Mouse (Mus musculus) hindbrain, embryonic 12.5 days (tissue): ENCODE results near the gene Rbm20. TPM values are rescaled to one million over a fixed set of nuclear protein-coding genes. Genes with fewer than 3 reads are reported as not detected.

Experiments used
- ATAC-seq: fragments of 200-750 bp; cut with Nextera tagmentation; 2 replicates; pipeline ENCODE4 v1.8.0; 2017; ENCODE audit warnings: moderate TSS enrichment; ENCODE audit not compliant: low FRiP score
- H3K27ac ChIP-seq: fragments of 300-500 bp; sonication (generic); 2 replicates; pipeline ENCODE4 v1.5.1; 2016; ENCODE audit warnings: mild to moderate bottlenecking
- H3K27me3 ChIP-seq: fragments of 300-500 bp; sonication (generic); 2 replicates; pipeline ENCODE4 v1.6.1; 2016; ENCODE audit warnings: mild to moderate bottlenecking
- H3K36me3 ChIP-seq: fragments of 300-500 bp; sonication (generic); 2 replicates; pipeline ENCODE4 v1.6.1; 2016; ENCODE audit warnings: mild to moderate bottlenecking
- H3K4me1 ChIP-seq: fragments of 300-500 bp; sonication (generic); 2 replicates; pipeline ENCODE4 v1.6.1; 2016
- H3K4me2 ChIP-seq: fragments of 300-500 bp; sonication (generic); replicated peaks from 2 replicates; pipeline ENCODE4 v1.6.1; 2016; ENCODE audit warnings: mild to moderate bottlenecking
- H3K4me3 ChIP-seq: fragments of 300-500 bp; sonication (generic); 2 replicates; pipeline ENCODE4 v1.5.1; 2016; ENCODE audit warnings: mild to moderate bottlenecking
- H3K9ac ChIP-seq: fragments of 300-500 bp; sonication (generic); 2 replicates; pipeline ENCODE4 v1.6.1; 2016; ENCODE audit warnings: mild to moderate bottlenecking, moderate library complexity
- H3K9me3 ChIP-seq: fragments of 300-500 bp; sonication (generic); replicated peaks from 2 replicates; pipeline ENCODE4 v1.6.1; 2016; ENCODE audit warnings: mild to moderate bottlenecking
- WGBS: fragments of 180-500 bp; shearing (Covaris S2); methylation state at CpG from one replicate; pipeline ENCODE4 v1.1.7; 2016; 5-methylcytosine and 5-hydroxymethylcytosine counted together
- polyA plus RNA-seq: library from polyadenylated mRNA; unstranded; fragments of >200 nt; fragmentation: Nextera tagmentation; extraction: Ambion mirVana; gene quantifications from 2 replicates; pipeline ENCODE4 v1.2.1, GENCODE M21; 2016

The Rbm20 gene
- polyA plus RNA-seq, 1 experiment from 2014 or later = 1.5 TPM

DNA sequence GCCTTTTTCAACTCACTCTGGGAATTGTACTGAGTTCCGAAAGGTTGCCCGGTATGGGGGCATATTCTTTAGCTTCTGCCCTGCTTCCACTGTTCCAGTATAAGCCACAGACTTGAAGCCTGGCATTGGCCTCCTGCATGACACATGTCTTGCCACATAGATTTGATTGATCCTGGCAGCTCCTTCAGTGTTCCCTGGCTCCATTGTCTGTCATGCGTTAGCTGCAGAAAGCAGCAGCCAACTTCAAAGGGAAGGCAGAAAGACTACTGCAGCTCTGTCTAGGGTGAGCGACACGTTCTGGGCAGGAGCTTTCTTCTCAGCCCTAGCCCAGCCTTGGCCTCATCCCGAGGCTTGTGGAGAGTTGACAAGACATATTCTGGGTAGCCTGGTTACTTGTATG, 162.7 kb downstream of the Rbm20 start:
- no peaks in the 10 kb centered on the region for H3K9me3 ChIP-seq
- no peak overlapping the region for H3K4me2 ChIP-seq
- no peak overlapping the region for H3K9ac ChIP-seq
- no peaks in the 10 kb centered on the region for H3K27me3 ChIP-seq
- no peaks in the 10 kb centered on the region for H3K36me3 ChIP-seq
- no peak overlapping the region for H3K4me3 ChIP-seq
- H3K27ac ChIP-seq = no peak overlapping the region
- 41% methylated on average over 6 of the region's 6 CpGs for WGBS
- no peak for ATAC-seq
- 0 out of 2 replicates have a peak, but pooled peaks cover 3% of the 10 kb centered on the region for H3K4me1 ChIP-seq

GRCm38 (mm10) chr19:53841915-53842314, 164.8 kb downstream of the Rbm20 start:
- Histone ChIP-seq H3K4me1 (no peaks in the 10 kb centered on the region), H3K9ac (no peak overlapping the region), H3K27me3 (no peaks in the 10 kb centered on the region), H3K9me3 (no peaks in the 10 kb centered on the region), H3K36me3 (no peaks in the 10 kb centered on the region), H3K4me2 (no peak overlapping the region), H3K27ac (no peak overlapping the region), H3K4me3 (no peak overlapping the region)
- 57% methylated on average over 8 of the region's 8 CpGs for WGBS
- ATAC-seq = no peak

DNA sequence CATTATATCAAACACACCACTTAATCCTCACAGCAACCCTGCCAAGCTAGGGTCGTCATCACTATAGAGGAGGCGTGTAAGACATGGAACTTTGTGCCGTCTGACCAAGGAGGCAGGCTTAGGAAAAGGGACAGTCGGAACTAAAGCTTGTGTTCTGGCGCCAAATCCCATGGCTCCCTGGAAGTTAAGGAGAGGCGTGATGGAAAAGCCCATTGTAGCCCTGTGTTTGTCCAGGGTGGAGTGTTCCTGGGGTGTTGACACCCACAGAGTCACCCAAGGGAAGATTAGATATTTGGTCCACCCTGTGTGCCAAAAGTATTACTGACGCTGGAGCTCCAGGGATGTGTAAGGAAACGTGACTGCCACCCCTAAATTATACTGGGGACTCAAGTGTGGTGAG, 166.9 kb downstream of the Rbm20 start:
- H3K4me2 ChIP-seq = no peak overlapping the region
- WGBS = 95% methylated on average over 8 of the region's 8 CpGs
- H3K9ac ChIP-seq = no peak overlapping the region
- H3K4me3 ChIP-seq = no peak overlapping the region
- no peaks in the 10 kb centered on the region for H3K36me3 ChIP-seq
- ATAC-seq = no peak
- no peaks in the 10 kb centered on the region for H3K4me1 ChIP-seq
- no peaks in the 10 kb centered on the region for H3K9me3 ChIP-seq
- H3K27me3 ChIP-seq = no peaks in the 10 kb centered on the region
- H3K27ac ChIP-seq = no peak overlapping the region

GRCm38 (mm10) chr19:53848272-53848995, 171.3 kb downstream of the Rbm20 start:
- H3K4me3 ChIP-seq = no peak overlapping the region
- H3K27ac ChIP-seq = no peak overlapping the region
- WGBS = 81% methylated on average over 10 of the region's 10 CpGs
- no peaks in the 10 kb centered on the region for H3K27me3 ChIP-seq
- H3K9me3 ChIP-seq = no peaks in the 10 kb centered on the region
- ATAC-seq = no peak
- H3K36me3 ChIP-seq = no peaks in the 10 kb centered on the region
- peaks cover 34% of the 10 kb centered on the region for H3K4me1 ChIP-seq
- H3K4me2 ChIP-seq = no peak overlapping the region
- no peak overlapping the region for H3K9ac ChIP-seq

GRCm38 (mm10) chr19:53850166-53850922, 173.2 kb downstream of the Rbm20 start:
- H3K9ac ChIP-seq = no peak overlapping the region
- H3K36me3 ChIP-seq = no peaks in the 10 kb centered on the region
- H3K4me3 ChIP-seq = no peak overlapping the region
- H3K9me3 ChIP-seq = no peaks in the 10 kb centered on the region
- no peak overlapping the region for H3K4me2 ChIP-seq
- WGBS = 62% methylated on average over 18 of the region's 18 CpGs
- no peaks in the 10 kb centered on the region for H3K27me3 ChIP-seq
- H3K27ac ChIP-seq = peak overlapping the region; percentile 50
- ATAC-seq = no peak
- peaks cover 38% of the 10 kb centered on the region for H3K4me1 ChIP-seq

GRCm38 (mm10) chr19:53851352-53851751, 174.2 kb downstream of the Rbm20 start:
- 83% methylated on average over 13 of the region's 13 CpGs for WGBS
- ATAC-seq = no peak
- no peaks in the 10 kb centered on the region for H3K36me3 ChIP-seq
- no peak overlapping the region for H3K4me3 ChIP-seq
- peaks cover 38% of the 10 kb centered on the region for H3K4me1 ChIP-seq
- peak overlapping the region; percentile 85; the same call in 1 of the 2 replicates for H3K27ac ChIP-seq
- no peaks in the 10 kb centered on the region for H3K9me3 ChIP-seq
- H3K27me3 ChIP-seq = no peaks in the 10 kb centered on the region
- no peak overlapping the region for H3K4me2 ChIP-seq
- H3K9ac ChIP-seq = no peak overlapping the region

DNA sequence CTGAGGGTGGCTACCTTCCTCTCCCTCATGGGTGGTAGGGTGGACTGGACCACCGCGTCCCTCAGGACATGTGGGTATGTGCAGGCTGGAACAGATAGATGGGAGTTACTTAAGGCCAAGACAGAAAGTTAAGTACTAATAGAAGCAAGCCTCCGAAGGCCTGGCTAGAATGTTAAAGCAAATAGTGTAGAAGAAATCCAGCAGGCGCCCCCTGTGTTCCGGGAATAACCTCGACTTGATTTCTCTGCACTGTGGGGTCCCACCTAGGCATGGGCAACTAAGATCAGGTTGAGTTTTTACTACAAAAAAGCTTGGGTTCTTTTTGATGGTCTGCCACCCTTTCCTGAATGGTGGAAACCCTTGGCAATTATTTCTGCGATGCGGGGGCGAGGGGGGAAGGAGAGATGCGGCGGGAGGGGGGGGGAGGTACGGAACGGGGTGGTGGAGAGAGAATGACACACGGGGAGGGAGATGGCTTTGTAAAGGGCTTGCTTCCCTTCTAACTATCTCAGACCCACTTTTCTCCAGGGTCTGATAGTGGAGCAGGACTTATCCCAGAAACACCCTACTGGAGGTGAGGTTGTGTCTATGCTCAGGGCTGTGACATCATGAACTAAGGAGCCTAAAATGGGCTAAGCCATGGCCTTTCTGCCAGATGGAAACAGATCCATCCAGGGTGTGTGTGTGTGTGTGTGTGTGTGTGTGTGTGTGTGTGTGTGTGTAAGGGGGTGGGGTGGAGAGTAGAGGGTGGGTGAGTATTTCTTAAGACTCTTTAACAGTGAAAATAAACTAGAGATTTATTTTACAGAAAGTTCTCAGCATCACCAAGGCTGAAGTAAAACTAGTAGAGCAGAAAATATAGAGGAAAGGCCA, 175.0 kb downstream of the Rbm20 start:
- Histone ChIP-seq H3K9ac (no peak overlapping the region), H3K36me3 (no peaks in the 10 kb centered on the region), H3K4me3 (no peak overlapping the region), H3K4me2 (peak overlapping the region; percentile 41), H3K27me3 (no peaks in the 10 kb centered on the region), H3K27ac (peak overlapping the region; percentile 85), H3K9me3 (no peaks in the 10 kb centered on the region), H3K4me1 (peaks cover 38% of the 10 kb centered on the region)
- ATAC-seq = peak; percentile 39; the same call in 1 of the 2 replicates
- 75% methylated on average over 14 of the region's 14 CpGs for WGBS

DNA sequence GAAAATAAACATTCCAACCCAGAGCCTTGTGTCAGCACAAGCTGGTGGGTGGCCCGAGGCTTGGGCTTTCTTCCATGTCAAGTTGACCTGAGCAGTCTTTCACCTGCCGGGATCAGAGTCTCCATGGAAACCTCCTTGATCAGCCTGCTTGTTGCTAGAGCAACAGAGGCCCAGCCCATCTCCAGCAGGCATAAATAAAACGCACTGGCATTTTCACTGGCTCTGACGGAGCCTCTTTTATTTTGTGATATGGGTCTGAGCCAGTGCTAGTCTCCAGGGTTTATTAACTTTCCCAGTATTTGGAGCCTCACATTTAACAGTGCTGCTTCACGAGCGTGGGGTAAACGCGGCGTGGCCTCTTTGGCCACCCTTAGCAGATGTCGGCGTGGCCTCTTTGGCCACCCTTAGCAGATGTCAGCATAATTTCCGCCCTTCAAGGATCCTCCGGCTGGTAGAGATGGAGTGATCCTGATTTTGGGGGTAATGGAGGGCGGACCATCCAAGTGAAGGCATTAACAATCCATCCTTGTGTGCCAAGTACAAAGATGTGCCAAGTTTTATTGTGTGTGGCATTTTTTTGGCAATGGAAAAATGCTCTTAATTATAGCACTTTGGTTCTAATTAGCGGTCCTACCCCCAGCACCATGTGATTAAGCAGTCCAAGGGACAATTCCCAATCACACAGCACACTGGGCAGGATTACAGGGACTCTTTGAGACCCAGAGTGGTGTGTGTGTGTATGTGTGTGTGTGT, 175.8 kb downstream of the Rbm20 start:
- H3K27ac ChIP-seq = peak overlapping the region; percentile 85
- no peaks in the 10 kb centered on the region for H3K27me3 ChIP-seq
- peak; percentile 83 for ATAC-seq
- 39% methylated on average over 15 of the region's 15 CpGs for WGBS
- no peaks in the 10 kb centered on the region for H3K9me3 ChIP-seq
- no peak overlapping the region for H3K9ac ChIP-seq
- H3K36me3 ChIP-seq = no peaks in the 10 kb centered on the region
- peak overlapping the region; percentile 41 for H3K4me2 ChIP-seq
- H3K4me1 ChIP-seq = peaks cover 38% of the 10 kb centered on the region
- H3K4me3 ChIP-seq = no peak overlapping the region

GRCm38 (mm10) chr19:53854978-53855377, 177.9 kb downstream of the Rbm20 start:
- no peak for ATAC-seq
- no peak overlapping the region for H3K4me3 ChIP-seq
- H3K9me3 ChIP-seq = no peaks in the 10 kb centered on the region
- H3K36me3 ChIP-seq = no peaks in the 10 kb centered on the region
- no peak overlapping the region for H3K4me2 ChIP-seq
- H3K27ac ChIP-seq = no peak overlapping the region
- peaks cover 43% of the 10 kb centered on the region for H3K4me1 ChIP-seq
- 77% methylated on average over 4 of the region's 4 CpGs for WGBS
- H3K27me3 ChIP-seq = no peaks in the 10 kb centered on the region
- H3K9ac ChIP-seq = no peak overlapping the region

DNA sequence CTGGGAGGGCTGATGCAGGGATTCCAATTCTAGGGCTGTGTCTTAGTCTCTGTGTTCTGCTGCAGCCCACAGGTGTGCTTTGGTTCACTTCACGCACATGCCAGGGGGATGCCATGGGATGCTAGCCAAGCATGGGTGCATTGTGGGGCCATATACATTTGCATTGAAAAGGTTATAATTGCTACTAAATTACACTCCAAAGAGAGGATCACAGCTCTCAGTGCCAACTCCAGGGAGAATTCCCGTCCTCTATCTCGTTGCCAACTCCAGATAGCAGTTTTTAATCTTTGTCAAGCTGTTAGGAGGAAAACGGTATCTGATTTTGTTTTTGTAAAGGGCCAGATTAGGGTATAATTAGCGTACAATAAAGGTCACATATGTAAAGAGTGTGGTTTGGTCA, 178.7 kb downstream of the Rbm20 start:
- 86% methylated on average over 5 of the region's 5 CpGs for WGBS
- no peak for ATAC-seq
- Histone ChIP-seq H3K36me3 (no peaks in the 10 kb centered on the region), H3K4me2 (no peak overlapping the region), H3K9ac (no peak overlapping the region), H3K4me3 (no peak overlapping the region), H3K27ac (no peak overlapping the region), H3K27me3 (no peaks in the 10 kb centered on the region), H3K4me1 (peaks cover 35% of the 10 kb centered on the region), H3K9me3 (no peaks in the 10 kb centered on the region)

- H3K27me3 ChIP-seq = no peaks in the 10 kb centered on the region; the same call in 1 of the 2 replicates
- no peak overlapping the region for H3K9ac ChIP-seq
- no peaks in the 10 kb centered on the region for H3K9me3 ChIP-seq
- H3K27ac ChIP-seq = no peak overlapping the region
- ATAC-seq = no peak
- H3K4me3 ChIP-seq = no peak overlapping the region
- H3K4me2 ChIP-seq = no peak overlapping the region
- no peaks in the 10 kb centered on the region for H3K36me3 ChIP-seq
- H3K4me1 ChIP-seq = peaks cover 28% of the 10 kb centered on the region
- 79% methylated on average over 9 of the region's 9 CpGs for WGBS
These were observed 179.7 kb downstream of the Rbm20 start for GRCm38 (mm10) chr19:53856794-53857193.
